Mouse (Mus musculus): ENCODE measurements around the gene Mpp3.
A peak's percentile ranks its signal among the peaks of the same experiment; 100 is the strongest.

The Mpp3 gene

DNA sequence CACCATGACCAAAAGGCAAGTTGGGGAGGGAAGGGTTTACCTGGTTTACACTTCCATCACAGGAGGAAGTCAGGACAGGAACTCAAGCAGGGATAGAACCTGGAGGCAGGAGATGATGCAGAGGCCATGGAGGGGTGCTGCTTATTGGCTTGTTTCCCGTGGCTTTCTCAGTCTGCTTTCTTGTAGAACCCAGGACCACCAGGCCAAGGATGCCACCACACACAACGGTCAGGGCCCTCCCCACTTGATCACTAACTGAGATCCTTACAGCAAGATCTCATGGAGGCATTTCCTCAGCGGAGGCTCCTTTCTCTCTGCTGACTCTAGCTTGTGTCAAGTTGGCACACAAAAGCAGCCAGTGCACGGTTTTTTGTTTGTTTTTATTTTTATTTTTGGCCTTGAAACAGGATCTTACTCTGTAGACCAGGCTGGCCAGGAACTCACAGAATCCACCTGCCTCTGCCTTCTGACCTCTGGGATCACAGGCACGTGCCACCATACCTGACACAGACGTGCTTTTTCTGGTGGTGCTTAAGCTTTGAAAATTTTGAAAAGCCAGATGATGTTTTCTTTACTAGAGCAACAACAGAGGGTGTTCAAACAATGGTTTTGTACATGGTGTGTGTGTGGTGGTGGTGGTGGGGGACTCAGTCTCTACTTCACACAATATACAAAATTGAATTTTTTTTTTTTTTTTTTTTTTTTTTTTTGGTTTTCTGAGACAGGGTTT is at the start of gene Mpp3:
TSS of gene Mpp3 (minus strand) at position 375 of the 730 bp plus-strand sequence.
- no peak for DNase-seq

DNA sequence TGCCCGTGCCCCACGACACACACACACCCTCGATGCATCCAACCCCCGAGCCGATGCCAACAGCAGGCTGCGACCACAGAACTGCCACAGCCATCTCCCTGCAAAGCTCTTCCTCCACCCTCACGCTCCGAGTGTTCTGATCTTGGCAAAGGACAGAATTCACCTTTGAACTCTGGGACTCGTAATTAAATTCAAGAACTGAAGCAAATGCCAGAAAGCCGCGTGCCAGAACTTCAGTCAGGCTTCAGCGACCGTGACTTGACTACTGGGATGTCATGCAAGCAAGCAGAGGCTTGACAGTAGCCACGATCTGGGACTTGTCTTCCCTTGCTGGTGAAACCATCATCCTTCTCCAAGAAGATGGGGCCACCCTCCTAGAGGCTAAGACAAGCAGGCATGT is 45.5 kb upstream of the Mpp3 start:
- DNase-seq, result no peak

DNA sequence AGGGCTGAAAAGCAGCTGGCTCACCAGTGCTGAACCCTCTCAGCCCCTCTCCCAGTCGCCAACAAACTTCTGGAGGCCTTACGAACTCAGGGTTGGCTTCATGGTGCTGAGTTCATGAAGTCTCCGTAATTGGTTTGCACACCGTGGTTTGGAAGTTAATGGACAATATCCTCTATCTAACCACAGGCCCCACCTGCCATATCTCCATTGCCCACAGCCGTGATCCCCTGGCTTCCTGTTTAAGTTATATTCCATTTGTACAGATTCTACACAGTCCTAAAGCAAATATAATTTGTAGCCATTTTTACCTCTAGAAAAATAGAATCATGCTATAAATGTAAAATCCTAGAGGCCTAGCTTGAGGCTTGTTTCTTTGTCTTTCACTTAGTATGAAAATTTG is 44.5 kb upstream of the Mpp3 start:
- DNase-seq, result no peak

GRCm38 (mm10) chr11:102070426-102070825 is 42.2 kb upstream of the Mpp3 start:
- no peak for DNase-seq

DNA sequence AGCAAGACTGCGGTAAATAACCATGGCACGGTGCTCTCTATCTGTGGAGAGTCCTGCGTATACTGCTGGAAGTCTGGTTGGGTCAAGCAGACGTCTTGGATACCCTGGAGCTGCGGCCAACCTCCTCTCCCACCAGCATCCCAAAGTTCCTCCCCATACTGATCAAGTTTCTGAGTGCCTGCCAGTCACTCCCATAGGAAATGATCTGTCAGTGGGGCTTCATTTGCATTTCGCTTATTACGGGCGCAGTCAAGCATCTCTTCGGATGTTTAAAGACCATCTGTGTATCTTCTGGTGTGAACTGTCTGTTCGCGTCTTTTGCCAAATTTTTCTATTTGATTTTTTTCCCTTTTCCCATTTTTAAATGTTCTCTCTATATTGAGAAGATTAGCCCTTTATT is 41.4 kb upstream of the Mpp3 start:
- DNase-seq, result no peak

DNA sequence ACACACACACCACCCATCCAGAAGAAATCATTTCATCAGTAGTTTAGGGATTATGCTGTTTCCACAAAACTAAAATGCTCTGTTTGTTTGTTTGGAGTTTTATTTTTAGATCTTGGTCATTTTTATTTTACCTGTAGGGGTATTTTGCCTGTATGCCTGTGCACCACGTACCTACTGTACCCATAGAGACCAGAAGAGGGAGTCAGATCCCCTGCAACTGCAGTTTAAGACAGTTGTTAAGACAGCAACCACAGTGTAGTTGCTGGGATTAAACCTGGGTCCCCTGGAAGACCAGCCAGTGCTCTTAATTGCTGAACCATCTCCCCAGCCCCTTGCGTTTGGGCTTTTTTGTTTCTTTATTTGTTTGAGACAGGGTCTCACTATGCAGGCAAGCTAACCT is 40.7 kb upstream of the Mpp3 start:
- no peak for DNase-seq

DNA sequence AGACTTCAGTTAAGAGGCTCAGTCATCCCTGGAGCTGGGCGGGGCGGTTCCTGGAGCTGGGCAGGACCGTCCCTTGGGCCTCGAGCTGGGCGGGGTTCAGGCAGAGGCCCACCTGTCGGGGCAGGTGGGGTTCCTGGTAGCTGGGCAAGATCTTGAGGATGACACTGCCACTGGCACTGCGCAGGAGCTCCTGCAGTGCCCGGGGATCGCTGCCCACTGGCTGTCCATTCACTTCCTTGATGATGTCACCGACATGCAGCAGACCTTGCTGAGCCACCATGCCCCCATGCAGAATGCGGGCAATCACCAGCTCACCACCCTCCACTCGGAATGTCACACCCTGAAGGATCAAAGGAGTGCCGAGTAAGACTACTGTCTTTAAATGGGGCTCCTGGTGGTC is 34.8 kb upstream of the Mpp3 start:
- peak; percentile 27 to 35 for DNase-seq

DNA sequence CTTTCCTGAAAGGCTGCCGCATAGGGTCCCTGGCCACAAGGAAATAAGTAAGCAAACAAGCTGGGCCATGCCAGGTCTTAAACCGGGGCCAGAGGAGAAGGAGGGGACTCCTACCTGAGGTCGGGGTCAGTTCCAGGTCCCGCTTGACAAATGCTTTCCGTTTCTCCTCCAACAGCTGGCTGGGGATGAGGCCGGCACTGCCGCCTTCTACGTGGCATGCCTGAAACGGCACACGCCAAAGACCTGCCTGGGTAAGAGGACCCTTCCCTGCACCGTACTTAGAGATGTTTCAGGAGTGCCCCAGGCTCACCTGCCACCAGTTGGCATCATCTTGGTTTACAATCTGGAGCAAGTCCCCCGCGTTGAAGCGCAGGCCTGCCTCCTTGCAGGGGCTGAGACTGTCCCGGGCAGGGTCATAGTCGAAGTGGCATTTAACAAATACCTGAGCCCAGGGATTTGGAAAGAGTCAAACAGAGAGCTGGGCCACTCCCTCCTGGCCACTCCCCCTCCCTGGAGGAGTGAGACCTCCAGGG is 33.7 kb upstream of the Mpp3 start:
- DNase-seq, result peak in 1 of 2 experiments; percentile 23

DNA sequence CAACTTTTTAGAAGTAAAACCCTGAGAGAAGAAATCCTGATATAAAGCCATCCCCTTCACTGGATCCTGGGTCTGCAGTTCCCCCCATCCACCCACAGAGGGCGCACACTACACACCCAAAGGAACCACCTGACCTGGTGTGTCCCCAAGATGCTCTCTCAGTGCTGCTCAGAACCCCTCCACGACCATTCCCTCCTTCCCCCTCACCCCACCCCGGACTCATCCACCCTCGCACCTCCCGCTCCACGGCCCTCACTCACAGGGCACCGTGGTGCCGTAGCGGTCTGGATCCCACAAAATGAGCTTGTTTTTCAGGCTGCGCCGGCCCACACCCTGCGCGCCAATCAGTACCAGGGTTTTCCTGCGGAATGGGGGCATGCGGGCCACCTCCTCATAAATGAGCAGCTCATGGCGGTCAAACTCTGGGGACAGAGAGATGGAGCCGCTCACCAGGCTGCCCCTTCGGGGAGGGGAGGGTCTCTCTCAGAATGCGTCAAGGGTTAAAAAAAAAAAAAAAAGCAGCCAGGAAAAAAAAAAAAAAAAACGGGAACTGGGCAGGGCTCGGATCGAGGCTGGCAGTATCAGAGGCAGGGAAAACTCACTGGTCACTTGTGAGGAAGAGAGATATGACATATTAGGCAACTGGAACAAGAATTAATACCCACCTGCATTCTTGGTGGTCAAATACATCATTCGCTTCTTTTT is 33.1 kb upstream of the Mpp3 start:
- peak; percentile 84 to 90 for DNase-seq

DNA sequence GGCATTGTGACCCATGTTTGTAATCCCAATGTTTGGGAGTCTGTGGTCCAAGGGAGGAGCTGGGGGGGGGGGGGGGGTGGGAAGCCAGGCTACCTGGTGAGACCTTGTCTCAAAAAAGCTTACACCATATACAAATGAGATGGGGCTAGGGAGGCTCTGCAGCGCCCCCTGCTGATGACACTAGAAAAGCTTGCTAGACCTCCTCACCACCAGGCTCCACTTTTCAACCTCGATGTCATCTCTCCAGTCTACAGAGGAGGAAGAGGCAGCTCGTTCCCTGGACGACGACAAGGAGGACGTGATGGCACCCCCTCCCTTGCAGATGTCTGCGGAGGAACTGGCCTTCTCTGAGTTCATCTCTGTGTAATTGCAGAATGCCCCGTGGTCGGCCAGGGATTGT is 25.6 kb upstream of the Mpp3 start:
- DNase-seq, result peak; percentile 71 to 83

DNA sequence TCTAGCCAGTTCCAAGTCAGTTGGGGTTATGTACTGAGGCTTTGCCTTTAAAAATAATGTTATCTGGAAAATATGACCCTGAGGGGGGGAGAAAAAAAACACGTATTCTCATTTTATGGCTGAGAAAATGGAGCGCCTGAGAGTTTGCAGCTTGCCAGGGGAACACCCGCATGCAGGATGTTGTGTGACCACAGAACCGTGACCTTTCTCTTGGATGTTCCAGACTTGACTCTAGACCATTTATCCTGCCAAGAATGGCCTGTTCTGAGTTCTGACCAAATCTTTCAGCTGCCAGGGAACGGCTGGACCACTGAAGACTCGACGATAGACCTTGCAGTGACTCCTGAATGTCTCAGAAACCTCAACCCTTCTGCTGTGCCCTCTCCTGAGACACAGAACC is 24.9 kb upstream of the Mpp3 start:
- no peak for DNase-seq

GRCm38 (mm10) chr11:102052697-102053096 is 24.4 kb upstream of the Mpp3 start:
- no peak for DNase-seq

GRCm38 (mm10) chr11:102051954-102052353 is 23.7 kb upstream of the Mpp3 start:
- DNase-seq, result no peak

- no peak for DNase-seq
Observed at GRCm38 (mm10) chr11:102051541-102051940, 23.3 kb upstream of the Mpp3 start.

GRCm38 (mm10) chr11:102049875-102050482 is 21.7 kb upstream of the Mpp3 start:
- DNase-seq, result no peak

- no peak for DNase-seq
Observed at GRCm38 (mm10) chr11:102046607-102047006, 18.3 kb upstream of the Mpp3 start.

- no peak for DNase-seq
Observed at GRCm38 (mm10) chr11:102044691-102045212, 16.5 kb upstream of the Mpp3 start.

DNA sequence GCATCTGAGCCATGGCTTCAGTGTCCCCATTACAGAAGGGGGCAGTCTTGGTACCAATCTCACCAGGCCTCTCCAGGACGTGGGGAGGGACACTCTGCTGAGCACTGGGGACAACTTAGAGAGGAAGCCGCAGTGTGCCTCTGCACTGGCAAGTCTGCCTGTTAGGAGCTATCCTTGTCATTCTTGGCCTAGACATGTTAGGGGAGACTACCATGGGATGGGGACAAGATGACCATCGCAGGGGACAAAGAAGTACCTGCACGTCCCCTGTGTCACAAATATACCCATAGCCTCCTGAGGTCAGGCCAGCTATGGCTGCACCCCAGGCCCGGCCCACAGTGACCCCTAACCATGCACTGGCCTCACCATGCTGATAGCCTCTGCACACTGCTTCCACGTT is 15.1 kb upstream of the Mpp3 start:
- no peak for DNase-seq

DNA sequence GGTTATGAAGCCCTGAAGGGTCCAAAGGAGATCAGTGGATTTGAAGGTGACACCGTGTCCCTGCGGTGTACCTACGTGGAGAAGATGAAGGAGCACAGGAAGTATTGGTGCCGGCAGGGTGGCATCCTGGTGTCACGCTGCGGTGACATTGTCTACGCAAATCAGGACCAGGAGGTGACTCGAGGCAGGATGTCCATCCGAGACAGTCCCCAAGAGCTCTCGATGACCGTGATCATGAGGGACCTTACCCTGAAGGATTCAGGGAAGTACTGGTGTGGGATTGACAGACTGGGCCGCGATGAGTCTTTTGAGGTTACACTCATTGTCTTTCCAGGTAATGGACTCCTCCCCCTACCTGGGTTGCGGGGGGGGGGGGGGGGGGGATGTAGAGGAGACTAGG is 14.7 kb upstream of the Mpp3 start:
- no peak for DNase-seq

- no peak for DNase-seq
Observed at GRCm38 (mm10) chr11:102041350-102041949, 13.2 kb upstream of the Mpp3 start, which contains the start of gene Cd300lg. Gene Cd300lg (plus strand): TSS chr11:102041509.

GRCm38 (mm10) chr11:102040646-102041045 is 12.4 kb upstream of the Mpp3 start:
- DNase-seq, result peak in 1 of 2 experiments; percentile 25

- DNase-seq, result peak; percentile 88 to 92
Observed at GRCm38 (mm10) chr11:102040138-102040524, 11.9 kb upstream of the Mpp3 start.

Data from cerebellum, adult 18-20 months (tissue).